Mouse (Mus musculus): ENCODE measurements around the gene Tsga13.

Tsga13 gene

DNA sequence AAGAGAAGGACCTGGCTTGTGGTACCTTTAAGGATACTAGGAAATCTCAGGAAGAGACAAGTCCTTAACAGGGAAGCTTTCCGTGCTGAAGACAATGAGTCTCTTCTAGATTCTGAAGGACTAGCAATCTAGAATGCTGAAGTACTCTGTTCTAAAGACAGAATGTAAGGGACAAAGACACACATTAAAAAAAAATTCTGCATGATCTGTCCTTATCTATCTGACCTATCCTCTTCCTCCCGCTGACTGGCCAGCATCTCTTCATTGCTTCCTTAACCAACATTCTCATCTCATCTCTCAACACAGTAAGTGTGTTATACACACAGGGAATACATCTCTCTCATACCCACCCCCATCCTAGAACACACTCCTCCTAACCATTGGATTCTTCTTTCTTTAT, at the start of gene Tsga13:
Tsga13 (minus strand) TSS at position 101 of the 400 bp plus-strand sequence.
- no peak for DNase-seq (ENCODE audit: low spot score)

DNA sequence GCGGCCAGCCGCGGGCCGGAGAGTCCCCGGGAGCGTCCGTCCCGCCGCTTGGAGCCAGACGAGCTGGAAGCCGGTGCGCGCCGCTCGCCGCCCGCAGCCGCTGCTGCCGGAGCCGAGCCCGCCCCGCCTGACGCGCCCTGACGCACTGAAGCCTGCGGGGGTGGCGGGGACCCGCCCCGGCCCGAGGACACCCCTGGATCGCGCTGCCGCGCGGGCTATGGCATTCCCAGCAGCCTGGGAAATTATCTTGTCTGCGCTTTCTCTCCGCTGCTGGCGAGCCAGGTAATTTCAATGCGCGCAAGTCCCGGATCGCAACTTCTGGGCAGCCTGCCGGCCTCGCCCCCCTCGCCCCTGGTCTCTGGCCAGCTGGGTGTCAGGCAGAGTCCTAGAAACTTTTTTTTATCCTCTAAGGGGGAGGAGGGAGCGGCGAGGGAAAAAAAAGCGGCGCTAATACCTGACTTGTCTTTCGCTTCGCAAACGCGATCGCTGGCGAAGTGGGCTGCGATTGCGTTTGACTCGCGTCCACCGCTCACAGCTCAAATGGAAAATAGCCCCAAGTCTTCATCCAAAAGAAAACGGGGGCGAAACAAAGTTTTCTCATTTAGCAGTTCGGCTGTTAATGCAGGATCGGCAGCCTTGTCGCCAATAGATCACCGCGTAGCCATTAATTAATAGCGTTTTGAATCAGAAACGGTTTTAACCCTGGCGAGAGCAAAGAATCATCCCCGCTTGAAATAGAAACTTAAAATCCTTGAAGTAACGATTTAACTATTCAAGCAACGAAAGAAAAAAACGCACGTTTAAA, 43.6 kb upstream of the Tsga13 start, which contains the start of gene Klf14:
Klf14 (minus strand) TSS at position 343 of the 805 bp plus-strand sequence.
- peak; percentile 44 for DNase-seq (ENCODE audit: low spot score)

DNA sequence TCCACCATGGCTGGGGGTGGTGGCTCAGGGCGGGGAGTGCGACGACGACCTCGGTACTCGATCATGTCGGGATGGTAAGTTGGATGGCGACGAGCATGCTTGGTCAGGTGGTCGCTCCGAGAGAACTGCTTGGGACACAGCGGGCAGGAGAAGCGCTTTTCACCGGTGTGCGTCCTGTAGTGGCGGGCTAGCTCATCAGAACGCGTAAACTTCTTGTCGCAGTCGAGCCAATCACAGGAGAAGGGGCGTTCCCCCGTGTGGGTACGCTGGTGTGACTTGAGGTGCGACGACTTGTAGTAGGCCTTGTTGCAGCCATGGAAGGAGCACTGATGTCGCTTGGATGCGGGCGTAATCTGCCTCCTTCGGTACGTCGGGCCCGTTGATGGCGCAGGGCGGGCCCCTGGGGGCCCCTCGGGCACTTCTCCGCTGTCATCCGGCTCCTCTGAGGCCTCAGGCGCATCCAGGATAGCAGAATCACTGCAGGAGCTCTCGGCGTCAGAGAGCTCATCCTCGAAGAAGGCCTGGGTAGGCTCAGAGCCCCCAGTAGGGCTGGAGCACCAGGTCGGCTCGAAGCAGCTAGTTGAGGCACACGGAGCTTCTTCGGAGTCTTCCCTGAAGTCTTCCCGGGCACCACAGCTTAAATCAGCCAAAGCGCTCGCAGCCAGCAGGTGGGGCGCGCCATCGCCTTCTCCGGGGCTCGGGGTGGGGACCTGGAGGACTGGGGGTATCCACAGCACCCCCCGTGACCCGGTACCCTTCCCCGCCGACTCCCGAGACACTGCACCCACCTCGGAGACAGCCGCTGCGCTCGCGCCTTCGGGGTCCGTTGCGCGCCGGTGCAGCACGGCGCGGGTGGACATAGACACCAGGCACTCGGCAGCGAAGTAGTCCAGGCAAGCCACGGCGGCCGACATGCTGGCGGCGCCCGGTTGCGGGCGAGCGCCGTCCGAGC, 42.7 kb upstream of the Tsga13 start:
- DNase-seq (ENCODE audit: low spot score), result peak; percentile 34

DNA sequence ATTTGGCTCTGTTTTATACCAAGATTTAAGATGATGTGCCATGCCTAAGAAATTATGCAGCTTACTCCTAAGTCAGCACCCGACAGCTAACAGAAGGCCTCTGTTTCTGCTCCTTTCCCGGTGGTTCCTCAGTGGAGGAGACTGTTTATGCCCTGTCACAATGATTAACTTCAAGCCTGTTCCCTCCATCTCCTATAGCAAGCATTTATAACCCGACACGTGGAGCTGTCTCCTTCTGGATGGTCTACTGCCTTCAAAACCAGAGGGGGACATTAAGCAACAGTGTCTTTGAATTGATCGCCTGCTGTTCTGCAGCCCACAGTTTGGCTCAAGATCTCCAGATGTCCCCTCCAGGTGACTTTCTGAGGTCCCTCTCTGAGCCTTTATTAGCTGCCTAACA, 23.9 kb upstream of the Tsga13 start:
- no peak for DNase-seq (ENCODE audit: low spot score)

DNA sequence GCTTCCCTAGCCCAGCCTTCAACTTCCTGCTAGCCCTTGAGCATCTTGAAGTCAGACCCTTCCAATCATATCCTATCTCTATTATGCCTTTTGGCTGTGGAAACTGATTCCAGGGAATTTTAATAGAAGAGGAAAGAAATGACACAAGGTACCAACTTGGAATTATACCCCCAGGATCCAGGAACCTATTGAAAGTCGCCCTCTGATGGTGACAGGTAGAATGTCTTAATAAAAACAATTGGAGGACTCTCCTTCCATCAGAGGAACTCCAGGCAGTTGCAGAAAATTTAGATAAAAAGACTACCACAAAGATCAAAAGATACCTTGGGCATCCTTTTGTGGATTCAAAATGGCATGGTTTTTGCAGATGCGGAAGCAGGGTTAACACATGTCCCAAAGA, 7.4 kb upstream of the Tsga13 start:
- DNase-seq (ENCODE audit: low spot score), result no peak

DNA sequence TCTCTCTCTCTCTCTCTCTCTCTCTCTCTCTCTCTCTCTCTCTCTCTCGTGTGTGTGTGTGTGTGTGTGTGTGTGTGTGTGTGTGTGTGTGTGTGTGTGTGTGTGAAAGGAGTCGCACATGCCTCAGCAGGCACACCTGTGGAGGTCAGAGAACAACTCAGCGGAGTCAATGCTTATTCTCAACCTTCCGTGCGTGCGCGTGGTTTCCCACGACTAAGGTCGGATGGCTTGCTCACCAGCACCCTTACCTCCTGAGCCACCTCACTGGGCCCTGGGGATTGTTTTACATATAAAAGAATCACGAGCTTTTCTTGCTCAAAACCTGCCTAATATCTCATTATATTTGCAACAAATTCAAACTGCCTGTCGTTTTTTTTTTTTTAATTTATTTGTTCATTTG, 6.5 kb upstream of the Tsga13 start:
- DNase-seq (ENCODE audit: low spot score), result no peak

DNA sequence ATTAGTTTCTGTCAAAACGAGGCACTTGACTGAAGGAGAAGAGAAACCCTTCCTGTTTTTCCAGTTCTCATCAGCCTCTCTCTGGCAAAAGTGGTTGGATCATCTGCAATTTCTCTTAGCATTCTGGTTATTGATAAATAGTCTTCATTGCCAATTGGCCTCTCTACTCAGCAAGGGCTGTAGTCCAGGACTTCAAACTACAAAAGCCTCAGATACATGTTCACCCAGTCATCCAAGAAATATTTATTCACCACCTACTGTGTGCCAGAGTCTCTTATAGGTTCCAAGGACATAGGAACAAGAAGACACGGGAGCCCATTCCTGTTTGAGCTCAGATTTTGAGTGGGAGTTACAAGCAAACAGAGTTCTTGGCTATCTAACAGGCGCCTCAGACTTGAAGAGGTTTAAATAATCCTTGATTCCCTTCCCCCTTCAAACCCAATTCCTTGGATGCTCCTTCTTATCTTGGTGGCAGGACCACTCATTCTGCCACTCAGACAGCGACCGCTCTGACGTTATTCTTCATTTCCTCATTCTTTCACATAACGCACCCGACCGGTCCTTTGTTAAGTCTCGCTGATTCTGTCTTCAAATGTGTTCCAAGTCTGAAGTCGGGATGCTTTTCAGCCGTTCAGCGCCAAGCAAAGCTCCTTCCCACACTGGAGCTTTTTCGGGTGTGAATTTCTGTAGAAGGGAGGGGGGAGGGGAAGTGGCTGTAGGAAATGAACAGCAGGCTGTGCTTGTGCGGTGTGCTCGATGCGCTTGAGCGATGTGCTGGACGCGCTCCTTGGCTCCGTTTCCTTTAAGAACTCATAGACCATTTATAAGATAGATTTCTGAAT, 5.7 kb upstream of the Tsga13 start:
- peak; percentile 3 for DNase-seq (ENCODE audit: low spot score)

DNA sequence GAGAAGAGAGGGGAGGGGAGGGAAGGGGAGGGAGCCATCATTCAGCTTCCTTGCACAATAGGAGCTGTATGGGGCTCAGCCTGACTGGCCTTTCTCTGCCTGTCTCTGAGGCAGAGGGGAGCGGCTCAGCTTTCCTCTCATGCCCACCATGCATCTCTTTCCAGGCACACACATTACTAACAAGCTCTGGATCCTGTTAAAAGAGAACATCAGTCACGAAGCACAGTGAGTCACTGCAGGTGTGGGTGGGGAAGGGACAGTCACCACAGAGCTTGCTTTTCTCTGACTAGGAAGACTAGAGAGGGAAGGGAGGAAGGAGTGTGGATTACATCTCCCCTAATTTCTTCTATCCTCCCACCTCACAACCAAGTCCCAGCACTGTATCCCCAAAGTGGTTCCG, 7.4 kb downstream of the Tsga13 start:
- DNase-seq (ENCODE audit: low spot score), result no peak

DNA sequence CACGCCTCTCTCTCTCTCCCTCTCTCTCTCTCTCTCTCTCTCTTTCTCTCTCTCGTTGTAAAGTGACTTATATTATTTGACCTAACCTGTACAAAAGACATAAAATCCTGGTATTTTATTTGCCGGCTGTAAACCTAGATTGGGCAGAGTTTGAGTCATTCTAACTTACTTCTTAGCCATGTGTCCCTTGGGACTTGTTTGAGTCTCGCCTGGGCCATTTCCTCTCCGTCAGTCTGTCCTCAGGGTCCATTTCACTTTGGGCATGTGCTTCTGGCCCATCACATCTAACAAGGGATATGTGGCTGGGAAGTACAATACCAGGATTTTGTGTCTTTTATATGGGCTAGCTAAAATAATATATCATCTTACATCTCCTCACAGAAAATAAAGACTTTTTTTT, 10.5 kb downstream of the Tsga13 start:
- no peak for DNase-seq (ENCODE audit: low spot score)

DNA sequence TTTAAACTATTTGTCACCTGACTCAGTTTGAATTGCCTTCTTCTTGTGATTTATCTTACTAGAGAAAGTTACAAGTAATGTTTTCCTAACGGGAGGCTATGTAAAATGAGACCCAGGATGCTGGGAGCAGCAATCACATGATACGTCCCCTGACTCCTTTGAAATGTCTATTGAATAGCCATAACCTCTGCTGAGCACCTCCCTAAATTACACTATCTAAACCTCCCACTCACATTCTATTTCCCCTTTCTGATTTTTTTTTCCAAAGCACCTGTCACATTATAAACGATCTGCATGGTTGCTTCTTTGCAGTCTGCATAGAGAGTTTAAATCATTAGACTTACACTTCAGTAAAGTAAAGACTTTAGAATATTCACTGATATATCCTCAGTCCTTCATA, 11.3 kb downstream of the Tsga13 start:
- DNase-seq (ENCODE audit: low spot score), result no peak

DNA sequence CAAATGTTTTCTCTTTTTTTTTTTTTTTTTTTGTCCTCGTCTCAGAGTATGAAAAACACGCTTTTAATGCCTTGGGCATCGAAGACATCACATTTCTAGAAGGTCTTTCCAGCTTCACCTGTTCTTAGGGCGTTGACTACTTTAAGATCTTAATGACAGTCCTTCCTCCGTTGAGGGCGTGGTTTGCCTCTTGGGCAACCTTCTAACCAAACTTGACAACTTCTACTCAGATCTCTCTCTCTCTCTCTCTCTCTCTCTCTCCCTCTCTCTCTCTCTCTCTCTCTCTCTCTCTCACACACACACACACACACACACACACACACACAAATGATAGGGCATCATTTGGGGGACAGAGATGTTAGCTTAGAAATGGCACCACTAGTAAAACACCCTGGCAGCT, 17.9 kb downstream of the Tsga13 start:
- no peak for DNase-seq (ENCODE audit: low spot score)

DNA sequence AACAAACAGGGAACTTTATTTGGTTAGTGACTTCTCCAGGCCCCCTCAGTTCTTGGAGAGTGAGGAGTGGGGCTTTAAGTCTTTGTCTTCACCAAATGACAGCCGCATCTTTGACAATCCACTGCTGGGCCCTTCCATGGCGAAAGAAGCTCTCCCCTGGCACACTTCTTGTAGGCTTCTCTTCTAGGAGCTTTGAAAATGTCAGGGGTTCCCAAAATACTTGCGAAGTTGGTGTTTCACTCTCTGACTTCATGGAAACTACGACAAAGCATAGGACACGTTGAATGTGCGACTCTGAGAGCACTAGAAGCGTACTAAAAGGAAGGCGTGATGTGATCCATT, 18.4 kb downstream of the Tsga13 start:
- no peak for DNase-seq (ENCODE audit: low spot score)

DNA sequence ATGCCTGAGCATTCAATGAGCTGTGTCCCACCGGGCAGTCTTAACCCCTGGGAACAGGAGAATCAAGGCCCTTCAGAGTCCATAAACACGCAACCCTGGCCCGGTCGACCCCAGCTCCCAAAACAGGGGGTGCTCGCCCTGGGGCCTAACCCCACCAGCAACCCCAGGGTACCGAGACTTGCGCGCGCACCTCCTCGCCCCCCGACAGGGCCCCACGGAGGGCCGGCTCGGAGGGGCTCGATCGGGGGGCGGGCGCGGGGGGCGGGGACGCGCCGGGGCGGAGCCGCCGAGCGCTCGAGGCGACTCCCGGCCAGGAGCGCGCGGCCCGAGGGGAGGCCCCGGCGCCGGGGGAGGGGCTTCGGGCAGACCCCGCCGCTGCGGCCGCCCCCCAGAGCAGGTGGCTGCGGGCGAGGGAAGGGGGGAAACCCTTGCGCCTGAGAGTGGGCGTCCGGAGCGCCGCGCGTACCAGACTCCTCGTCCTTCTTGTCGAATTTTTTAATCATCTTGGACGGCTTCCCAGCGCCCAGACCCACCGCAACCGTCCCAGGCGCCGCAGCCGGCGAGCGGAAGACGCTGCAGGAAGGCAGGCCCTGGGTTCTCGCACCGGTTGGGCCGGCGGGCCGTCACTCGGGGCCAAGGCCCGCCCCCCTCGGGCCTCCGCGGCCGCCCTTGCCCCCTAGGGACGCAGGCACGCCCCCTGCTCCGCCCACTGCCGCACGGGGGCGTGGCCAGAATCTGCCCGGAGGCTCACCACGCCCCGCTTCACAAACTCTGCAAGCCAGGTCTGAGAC, 19.0 kb downstream of the Tsga13 start, which contains the start of gene Copg2:
Copg2 (minus strand) TSS at position 600 of the 791 bp plus-strand sequence.
- peak; percentile 98 for DNase-seq (ENCODE audit: low spot score)

DNA sequence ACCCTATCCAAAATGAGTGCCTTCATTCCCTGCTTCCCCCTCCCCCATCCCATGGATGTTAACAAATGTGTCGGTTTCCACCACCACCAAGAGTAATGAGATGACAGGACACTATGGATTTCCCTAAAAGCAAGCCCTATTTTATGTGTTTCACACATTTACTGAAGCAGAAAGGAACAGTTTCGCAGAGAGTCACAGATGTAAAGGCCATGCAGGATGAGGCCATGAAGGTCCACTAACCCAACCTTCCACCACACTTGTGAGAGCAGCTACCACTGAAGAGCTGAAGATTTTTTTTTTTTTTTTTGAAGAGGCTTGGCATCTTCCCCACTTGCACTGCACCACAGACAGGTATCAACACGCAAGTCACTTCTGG, 19.6 kb downstream of the Tsga13 start:
- DNase-seq (ENCODE audit: low spot score), result no peak

DNA sequence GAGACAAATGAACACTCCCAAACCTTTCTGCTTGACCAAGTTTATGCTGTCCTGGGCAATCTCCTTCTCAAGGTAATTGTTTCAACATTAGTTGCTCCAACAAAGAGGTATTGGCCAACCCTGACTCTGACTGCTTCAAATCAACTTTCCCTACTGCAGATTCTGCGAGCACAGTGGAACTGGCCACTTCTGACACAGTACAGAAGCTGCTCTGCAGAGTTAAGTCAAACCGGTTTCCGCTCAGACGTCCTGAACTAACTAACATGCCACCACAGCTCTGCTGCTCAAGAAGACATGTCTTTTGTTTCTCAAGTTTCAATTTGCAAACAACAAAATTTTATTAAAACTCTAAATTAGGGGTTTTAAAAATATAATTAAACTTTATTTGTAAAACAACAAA, 22.3 kb downstream of the Tsga13 start:
- no peak for DNase-seq (ENCODE audit: low spot score)

DNA sequence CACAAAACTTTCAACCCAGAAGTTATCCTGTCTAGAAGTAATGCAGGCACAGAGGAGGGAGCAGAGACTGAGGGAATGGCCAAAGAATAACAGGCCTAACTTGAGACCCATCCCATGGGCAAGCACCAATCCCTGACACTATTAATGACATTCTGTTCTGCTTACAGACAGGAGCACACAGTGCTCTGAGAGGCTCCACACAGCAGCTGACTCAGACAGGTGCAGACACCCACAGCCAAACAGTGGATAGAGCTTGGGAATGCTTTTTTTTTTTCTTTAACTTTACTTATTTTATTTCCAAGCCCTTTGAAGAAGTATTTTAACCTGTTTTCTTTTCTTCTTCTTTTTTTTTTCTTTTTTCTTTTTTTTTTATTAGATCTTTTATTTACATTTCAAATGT, 23.6 kb downstream of the Tsga13 start:
- DNase-seq (ENCODE audit: low spot score), result no peak

DNA sequence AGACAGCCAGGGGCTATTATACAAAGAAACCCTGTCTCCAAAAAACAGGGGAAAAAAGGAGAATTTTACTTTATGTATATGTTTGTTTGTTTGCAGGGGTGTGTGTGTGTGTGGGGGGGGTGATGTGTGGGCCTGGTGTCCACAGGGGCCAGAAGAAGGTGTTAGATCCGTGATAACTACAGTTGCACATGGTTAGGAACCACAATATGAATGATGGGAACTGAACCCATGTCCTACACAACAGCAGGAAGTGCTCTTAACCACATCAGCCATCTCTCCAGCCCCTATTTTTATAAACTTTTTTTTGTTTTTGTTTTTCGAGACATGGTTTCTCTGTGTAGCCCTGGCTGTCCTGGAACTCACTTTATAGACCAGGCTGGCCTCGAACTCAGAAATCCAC, 30.5 kb downstream of the Tsga13 start:
- DNase-seq (ENCODE audit: low spot score), result no peak

DNA sequence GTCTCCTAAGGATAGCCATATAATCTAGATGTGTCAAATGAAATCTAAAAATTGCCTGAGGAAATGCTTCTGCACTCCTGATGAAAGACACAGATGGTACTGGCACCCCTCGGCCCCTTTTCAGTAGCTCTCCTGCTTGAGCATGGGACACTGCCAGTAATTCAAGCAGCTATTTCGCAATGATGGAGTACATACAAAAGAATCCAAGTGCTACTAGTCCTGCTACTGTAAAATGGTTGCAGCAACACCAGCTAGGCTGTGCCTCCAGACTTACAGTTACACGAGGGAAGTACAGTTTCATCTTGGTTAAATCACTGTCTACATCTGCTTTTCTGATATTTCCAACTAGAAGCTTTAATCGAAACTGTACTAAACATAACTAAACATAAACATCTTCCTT, 31.9 kb downstream of the Tsga13 start:
- DNase-seq (ENCODE audit: low spot score), result no peak

DNA sequence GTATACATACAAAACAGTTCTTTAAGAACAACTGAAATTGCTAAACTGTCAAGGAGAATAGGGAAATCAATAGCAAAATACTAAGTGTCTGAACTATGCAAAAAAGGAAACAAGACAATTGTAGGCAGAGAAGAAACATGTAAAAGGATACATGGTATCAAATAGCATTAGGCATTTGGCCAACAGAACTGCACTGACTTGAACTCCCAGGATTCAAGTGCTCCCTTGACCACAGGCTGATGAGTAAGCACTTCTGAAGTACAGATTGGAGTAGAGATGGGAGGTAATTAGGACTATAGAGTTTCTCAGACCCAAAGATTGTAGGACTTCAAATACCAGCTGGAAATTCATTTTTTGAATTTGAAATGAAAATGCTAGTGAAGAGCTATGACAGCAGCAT, 38.7 kb downstream of the Tsga13 start:
- DNase-seq (ENCODE audit: low spot score), result no peak

DNA sequence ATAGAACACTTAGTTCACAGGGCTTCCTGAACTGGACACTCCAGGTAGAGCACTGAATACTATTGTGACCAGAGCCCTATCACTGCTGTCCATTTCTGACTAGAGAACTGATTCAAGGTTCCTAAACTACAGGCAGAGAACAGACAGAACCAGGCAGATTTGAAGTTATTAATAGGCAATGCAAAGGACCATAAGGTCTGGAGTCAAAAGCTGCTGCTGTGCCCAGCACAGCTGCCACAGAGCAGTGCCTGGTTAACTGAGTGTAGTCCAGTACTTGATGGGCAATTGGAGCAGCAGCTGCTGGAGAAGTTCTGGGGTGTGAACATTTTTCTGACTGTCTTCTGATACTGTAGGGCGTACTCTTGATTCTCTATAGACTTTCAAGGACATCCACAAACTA, 48.9 kb downstream of the Tsga13 start:
- DNase-seq (ENCODE audit: low spot score), result no peak

DNA sequence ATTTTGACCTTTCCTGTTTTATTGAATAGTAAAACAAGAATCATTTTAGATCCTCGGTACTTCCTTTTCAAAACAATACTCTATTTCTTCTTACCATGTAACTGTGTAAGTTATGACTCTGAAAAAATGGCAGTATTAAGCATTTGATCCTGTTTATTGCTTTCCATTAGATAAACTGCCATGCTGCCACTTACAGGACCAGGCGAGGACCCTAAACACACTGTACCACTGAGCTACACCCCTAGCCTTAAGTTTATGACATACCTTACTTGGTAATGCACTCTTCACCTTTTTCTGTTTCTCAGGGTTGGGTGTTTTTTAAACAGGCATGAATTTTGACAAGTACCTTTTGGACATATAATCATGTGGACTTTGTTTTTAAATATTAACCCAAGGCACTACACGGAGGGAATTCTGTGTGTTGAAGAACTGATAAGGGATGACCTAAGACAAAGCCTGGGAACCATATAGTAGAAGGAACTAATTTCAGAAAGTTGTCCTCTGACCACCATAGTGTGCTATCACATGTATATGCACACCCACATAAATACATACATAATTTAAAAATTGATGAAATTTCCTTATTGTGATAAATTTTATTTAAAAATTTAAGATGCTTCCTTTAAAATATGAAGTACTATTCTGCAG, 50.2 kb downstream of the Tsga13 start:
- DNase-seq (ENCODE audit: low spot score), result no peak

Measured in ovary, postnatal 36 days (tissue).